Mouse (Mus musculus) liver, postnatal 0 days (tissue): ENCODE measurements around the gene Fut8.

ENCODE experiments used
- CTCF ChIP-seq: sonication (generic); IDR thresholded peaks from 2 replicates; pipeline ENCODE4 v1.5.1; 2016; ENCODE audit warnings: antibody characterized with exemption, low read depth
- EP300 ChIP-seq: IDR thresholded peaks from 2 replicates; pipeline ENCODE4 v1.6.1; 2016; ENCODE audit warnings: antibody characterized with exemption, low read depth, mild to moderate bottlenecking

- TF ChIP-seq EP300 (no peak), CTCF (no peak)
Observed at GRCm38 (mm10) chr12:77483180-77483855, 245.4 kb downstream of the Fut8 start.
